Mouse (Mus musculus) left cerebral cortex, adult 8-10 months (tissue): ENCODE measurements around the gene Inpp5f. TPM values are rescaled to one million over a fixed set of nuclear protein-coding genes. Genes with fewer than 3 reads are reported as not detected.
"Not testable (repeated sequence)": the region's sequence is repeated elsewhere in the genome, so short reads cannot be mapped to it uniquely, and the experiment has no call there.

Experiments used
- DNase-seq, 2 experiments: peaks; one replicate each; pipeline ENCODE4 v3.0.0; 2022; ENCODE audit warnings: low spot score in 2 of 2
- total RNA-seq, 4 experiments: library from RNA; stranded (reverse); gene quantifications; 2 replicates each; pipeline ENCODE4 v1.2.4; 2022

Inpp5f gene
- total RNA-seq, 4 experiments from 2014 or later: 103 to 109 (median 107) TPM

- DNase-seq: no peak
Observed at GRCm38 (mm10) chr7:128656970-128657369, 45.8 kb downstream of the Inpp5f start.

GRCm38 (mm10) chr7:128663906-128664305 lies 52.8 kb downstream of the Inpp5f start:
- DNase-seq: no peak

- DNase-seq: no peak
Observed at GRCm38 (mm10) chr7:128664861-128665377, 53.8 kb downstream of the Inpp5f start.

GRCm38 (mm10) chr7:128667788-128668187 lies 56.7 kb downstream of the Inpp5f start:
- no peak for DNase-seq

- DNase-seq: no peak
Observed at GRCm38 (mm10) chr7:128668831-128669230, 57.7 kb downstream of the Inpp5f start.

GRCm38 (mm10) chr7:128671952-128672351 lies 60.8 kb downstream of the Inpp5f start:
- DNase-seq: peak in 1 of 2 experiments; percentile 83

- peak in 1 of 2 experiments; percentile 54 for DNase-seq
Observed at GRCm38 (mm10) chr7:128672408-128673010, 61.4 kb downstream of the Inpp5f start.

- DNase-seq: no peak
Observed at GRCm38 (mm10) chr7:128678546-128678945, 67.4 kb downstream of the Inpp5f start.

GRCm38 (mm10) chr7:128687821-128688564 lies 76.9 kb downstream of the Inpp5f start:
- DNase-seq: peak; percentile 72 to 77

GRCm38 (mm10) chr7:128689347-128689746 lies 78.2 kb downstream of the Inpp5f start:
- no peak for DNase-seq

GRCm38 (mm10) chr7:128690070-128690469 lies 78.9 kb downstream of the Inpp5f start:
- peak; percentile 74 to 93 for DNase-seq

- peak; percentile 52 to 90 for DNase-seq
Observed at GRCm38 (mm10) chr7:128690796-128691195, 79.7 kb downstream of the Inpp5f start.

- no peak for DNase-seq
Observed at GRCm38 (mm10) chr7:128692163-128692562, 81.0 kb downstream of the Inpp5f start.

GRCm38 (mm10) chr7:128694848-128695247 lies 83.7 kb downstream of the Inpp5f start:
- no peak for DNase-seq

GRCm38 (mm10) chr7:128699959-128700358 lies 88.8 kb downstream of the Inpp5f start:
- DNase-seq: not testable (repeated sequence)

GRCm38 (mm10) chr7:128705735-128706134 lies 94.6 kb downstream of the Inpp5f start:
- DNase-seq: peak in 1 of 2 experiments; percentile 51

GRCm38 (mm10) chr7:128717991-128718390 lies 106.9 kb downstream of the Inpp5f start:
- DNase-seq: no peak

- peak; percentile 34 to 80 for DNase-seq
Observed at GRCm38 (mm10) chr7:128724761-128725160, 113.6 kb downstream of the Inpp5f start.

GRCm38 (mm10) chr7:128725189-128725588 lies 114.1 kb downstream of the Inpp5f start:
- DNase-seq: no peak

- DNase-seq: no peak
Observed at GRCm38 (mm10) chr7:128726999-128727398, 115.9 kb downstream of the Inpp5f start.

- no peak for DNase-seq
Observed at GRCm38 (mm10) chr7:128727701-128728100, 116.6 kb downstream of the Inpp5f start.

GRCm38 (mm10) chr7:128728738-128729137 lies 117.6 kb downstream of the Inpp5f start:
- no peak for DNase-seq

GRCm38 (mm10) chr7:128731585-128731984 lies 120.5 kb downstream of the Inpp5f start:
- DNase-seq: no peak
